Mouse (Mus musculus): ENCODE data around the gene Mt2. TPM values are rescaled to one million over a fixed set of nuclear protein-coding genes. Genes with fewer than 3 reads are reported as not detected.
"Not testable (repeated sequence)": the region's sequence is repeated elsewhere in the genome, so short reads cannot be mapped to it uniquely, and the experiment has no call there.

Gene Mt2
- total and polyA plus RNA-seq, 3 experiments = 4.3 to 212 (median 54.4) TPM

- peak overlapping the region; percentile 83; the same call in 1 of the 2 replicates for H3K4me2 ChIP-seq (ENCODE audit: insufficient read depth, low read depth, poor library complexity, severe bottlenecking)
- no peak for DNase-seq (ENCODE audit: extremely low read depth)
- H3K9me3 ChIP-seq (replicated peaks; ENCODE audit: low read length) = no peaks in the 10 kb centered on the region
- H3K27ac ChIP-seq (ENCODE audit: insufficient read depth, low read depth) = no peak overlapping the region
- H3K4me1 ChIP-seq (ENCODE audit: control insufficient read depth in 1 of 2, insufficient read depth in 2 of 2) = peaks cover 15% of the 10 kb centered on the region in 2 experiments
- H3K79me2 ChIP-seq (replicated peaks; ENCODE audit: control insufficient read depth, extremely low read depth, insufficient read depth, poor library complexity, severe bottlenecking) = no peaks in the 10 kb centered on the region
- TF ChIP-seq ZKSCAN1 (IDR thresholded peaks at IDR 0.05; ENCODE audit: borderline replicate concordance, low read depth, low read length) (no peak), UBTF (IDR thresholded peaks at IDR 0.05; ENCODE audit: low read depth, low read length) (no peak), MAX (IDR thresholded peaks at IDR 0.05; ENCODE audit: low read length) (no peak), POLR2A (IDR thresholded peaks at IDR 0.05; ENCODE audit: low read depth, low read length) (no peak), ZNF384 (IDR thresholded peaks at IDR 0.05; ENCODE audit: low read depth, low read length) (no peak), KAT2A (IDR thresholded peaks at IDR 0.05; ENCODE audit: insufficient replicate concordance, low read length) (no peak), PAX5 (IDR thresholded peaks at IDR 0.05; ENCODE audit: low read length) (no peak), CHD1 (IDR thresholded peaks at IDR 0.05; ENCODE audit: low read depth, low read length) (no peak), TBP (conservative IDR thresholded peaks at IDR 0.05; ENCODE audit: low read depth, low read length) (no peak)
- H3K4me3 ChIP-seq (replicated peaks in 1 of 3; ENCODE audit: low read depth in 2 of 3, low read length in 2 of 3, poor library complexity in 1 of 3) = no peak overlapping the region
- dilution Hi-C loops (cut with MboI; ENCODE audit: extremely low pct_ligation_motif_present, extremely low pct_unique_long_range_greater_than_20kb, low sequenced_read_pairs) (no loop called here), in situ Hi-C loops (cut with MboI; ENCODE audit: low pct_ligation_motif_present, low pct_unique_long_range_greater_than_20kb, low sequenced_read_pairs) (no loop called here)
- no peak overlapping the region for H3K9ac ChIP-seq (ENCODE audit: insufficient read depth, low read depth)
- H3K27me3 ChIP-seq (replicated peaks) = no peaks in the 10 kb centered on the region
- no peaks in the 10 kb centered on the region for H3K36me3 ChIP-seq (replicated peaks in 1 of 2; ENCODE audit: control insufficient read depth in 1 of 2, insufficient read depth in 1 of 2, low read length in 1 of 2)
Observed at GRCm38 (mm10) chr8:94153451-94153850, 19.0 kb upstream of the Mt2 start.

- no peak for DNase-seq (ENCODE audit: extremely low read depth)
- Histone ChIP-seq H3K36me3 (replicated peaks in 1 of 2; ENCODE audit: control insufficient read depth in 1 of 2, insufficient read depth in 1 of 2, low read length in 1 of 2) (no peaks in the 10 kb centered on the region), H3K4me3 (replicated peaks in 1 of 3; ENCODE audit: low read depth in 2 of 3, low read length in 2 of 3, poor library complexity in 1 of 3) (no peak overlapping the region), H3K79me2 (replicated peaks; ENCODE audit: control insufficient read depth, extremely low read depth, insufficient read depth, poor library complexity, severe bottlenecking) (no peaks in the 10 kb centered on the region), H3K27me3 (replicated peaks) (no peaks in the 10 kb centered on the region), H3K4me2 (ENCODE audit: insufficient read depth, low read depth, poor library complexity, severe bottlenecking) (no peak overlapping the region), H3K9ac (ENCODE audit: insufficient read depth, low read depth) (no peak overlapping the region), H3K27ac (ENCODE audit: insufficient read depth, low read depth) (no peak overlapping the region), H3K4me1 (ENCODE audit: control insufficient read depth in 1 of 2, insufficient read depth in 2 of 2) (peaks cover 15% of the 10 kb centered on the region in 2 experiments), H3K9me3 (replicated peaks; ENCODE audit: low read length) (no peaks in the 10 kb centered on the region)
- in situ Hi-C loops (cut with MboI; ENCODE audit: low pct_ligation_motif_present, low pct_unique_long_range_greater_than_20kb, low sequenced_read_pairs) = no loop called here
- TF ChIP-seq ELF1 (IDR thresholded peaks at IDR 0.05; ENCODE audit: low read depth, low read length) (no peak), NRF1 (IDR thresholded peaks at IDR 0.05; ENCODE audit: low read depth, low read length) (no peak)
- dilution Hi-C loops (cut with MboI; ENCODE audit: extremely low pct_ligation_motif_present, extremely low pct_unique_long_range_greater_than_20kb, low sequenced_read_pairs) = no loop called here
Observed at GRCm38 (mm10) chr8:94154537-94154936, 17.9 kb upstream of the Mt2 start.

- no peak overlapping the region for H3K4me3 ChIP-seq (replicated peaks in 1 of 3; ENCODE audit: low read depth in 2 of 3, low read length in 2 of 3, poor library complexity in 1 of 3)
- H3K36me3 ChIP-seq (replicated peaks in 1 of 2; ENCODE audit: control insufficient read depth in 1 of 2, insufficient read depth in 1 of 2, low read length in 1 of 2) = no peaks in the 10 kb centered on the region
- H3K27me3 ChIP-seq (replicated peaks) = no peaks in the 10 kb centered on the region
- no peaks in the 10 kb centered on the region for H3K79me2 ChIP-seq (replicated peaks; ENCODE audit: control insufficient read depth, extremely low read depth, insufficient read depth, poor library complexity, severe bottlenecking)
- in situ Hi-C loops (cut with MboI; ENCODE audit: low pct_ligation_motif_present, low pct_unique_long_range_greater_than_20kb, low sequenced_read_pairs) (no loop called here), dilution Hi-C loops (cut with MboI; ENCODE audit: extremely low pct_ligation_motif_present, extremely low pct_unique_long_range_greater_than_20kb, low sequenced_read_pairs) (no loop called here)
- peaks cover 5 to 15% of the 10 kb centered on the region in 2 experiments for H3K4me1 ChIP-seq (ENCODE audit: control insufficient read depth in 1 of 2, insufficient read depth in 2 of 2)
- H3K9ac ChIP-seq (ENCODE audit: insufficient read depth, low read depth) = no peak overlapping the region
- H3K27ac ChIP-seq (ENCODE audit: insufficient read depth, low read depth) = no peak overlapping the region
- no peaks in the 10 kb centered on the region for H3K9me3 ChIP-seq (replicated peaks; ENCODE audit: low read length)
- DNase-seq (ENCODE audit: extremely low read depth) = no peak
- H3K4me2 ChIP-seq (ENCODE audit: insufficient read depth, low read depth, poor library complexity, severe bottlenecking) = no peak overlapping the region
- no peak for TF ChIP-seq UBTF (IDR thresholded peaks at IDR 0.05; ENCODE audit: low read depth, low read length)
- TF ChIP-seq MAZ (IDR thresholded peaks at IDR 0.05; ENCODE audit: low read depth, low read length) = no peak
- TF ChIP-seq ETS1 (conservative IDR thresholded peaks at IDR 0.05; ENCODE audit: low read depth, low read length) = no peak
- TF ChIP-seq NRF1 (IDR thresholded peaks at IDR 0.05; ENCODE audit: low read depth, low read length) = no peak
- TF ChIP-seq SIN3A (IDR thresholded peaks at IDR 0.05; ENCODE audit: low read length) = no peak
- no peak for TF ChIP-seq TBP (conservative IDR thresholded peaks at IDR 0.05; ENCODE audit: low read depth, low read length)
- TF ChIP-seq ZNF384 (IDR thresholded peaks at IDR 0.05; ENCODE audit: low read depth, low read length) = no peak
- no peak for TF ChIP-seq ZKSCAN1 (IDR thresholded peaks at IDR 0.05; ENCODE audit: borderline replicate concordance, low read depth, low read length)
- TF ChIP-seq MYC (IDR thresholded peaks at IDR 0.05; ENCODE audit: low read depth, low read length) = no peak
- TF ChIP-seq TCF12 (IDR thresholded peaks at IDR 0.05; ENCODE audit: low read depth, low read length) = no peak
- TF ChIP-seq JUND (conservative IDR thresholded peaks at IDR 0.05; ENCODE audit: low read depth, low read length) = no peak
- TF ChIP-seq USF1 (IDR thresholded peaks at IDR 0.05; ENCODE audit: low read depth, low read length) = no peak
Observed at GRCm38 (mm10) chr8:94156092-94156491, 16.4 kb upstream of the Mt2 start.

- H3K4me2 ChIP-seq (ENCODE audit: insufficient read depth, low read depth, poor library complexity, severe bottlenecking); H3K9me3 ChIP-seq (replicated peaks; ENCODE audit: low read length); H3K9ac ChIP-seq (ENCODE audit: insufficient read depth, low read depth); H3K27ac ChIP-seq (ENCODE audit: insufficient read depth, low read depth); DNase-seq (ENCODE audit: extremely low read depth); dilution Hi-C loops (cut with MboI; ENCODE audit: extremely low pct_ligation_motif_present, extremely low pct_unique_long_range_greater_than_20kb, low sequenced_read_pairs); H3K36me3 ChIP-seq (replicated peaks in 1 of 2; ENCODE audit: control insufficient read depth in 1 of 2, insufficient read depth in 1 of 2, low read length in 1 of 2); H3K4me3 ChIP-seq (replicated peaks in 1 of 3; ENCODE audit: low read depth in 2 of 3, low read length in 2 of 3, poor library complexity in 1 of 3); H3K4me1 ChIP-seq (ENCODE audit: control insufficient read depth in 1 of 2, insufficient read depth in 2 of 2); H3K79me2 ChIP-seq (replicated peaks; ENCODE audit: control insufficient read depth, extremely low read depth, insufficient read depth, poor library complexity, severe bottlenecking): not testable (repeated sequence)
- peaks cover 16% of the 10 kb centered on the region for H3K27me3 ChIP-seq (replicated peaks)
- in situ Hi-C loops (cut with MboI; ENCODE audit: low pct_ligation_motif_present, low pct_unique_long_range_greater_than_20kb, low sequenced_read_pairs) = loop anchor here (5.0 kb wide), 1 partner anchor 37 kb away; no protein-coding TSS in a partner anchor
Observed at GRCm38 (mm10) chr8:94165772-94166171, 6.7 kb upstream of the Mt2 start.
